Mouse (Mus musculus) kidney, adult 9 months (tissue): ENCODE data around the gene Capn1.

ENCODE experiments used
- DNase-seq: peaks from one replicate; pipeline ENCODE4 v3.0.0; 2022

Gene Capn1

GRCm38 (mm10) chr19:5988815-5989452 lies 26.8 kb downstream of the Capn1 start:
- peak; percentile 92 for DNase-seq

GRCm38 (mm10) chr19:5988027-5988814 lies 27.5 kb downstream of the Capn1 start:
- DNase-seq, result no peak

DNA sequence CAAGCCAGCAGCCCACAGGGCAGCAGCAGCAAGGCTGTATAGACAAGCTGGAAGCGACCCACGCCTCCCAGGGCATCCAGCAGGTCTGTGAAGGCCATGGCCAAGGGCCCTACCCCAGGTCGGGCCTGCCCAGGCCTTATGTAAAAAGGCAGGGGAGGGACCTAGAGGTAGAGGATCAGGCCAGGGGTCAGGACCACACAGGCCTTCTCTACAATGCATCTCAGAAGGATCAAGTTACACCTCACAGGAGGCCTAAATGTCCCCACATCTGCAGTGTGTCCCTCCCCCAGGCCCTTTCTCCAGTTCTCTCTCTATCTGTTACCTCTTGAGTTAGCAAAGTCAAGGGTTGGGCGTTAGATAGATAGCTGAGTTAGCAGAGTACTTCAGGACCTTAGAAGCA lies 29.7 kb downstream of the Capn1 start, which contains the start of gene Slc22a20:
Gene Slc22a20 (minus strand): TSS at position 101 of the 400 bp plus-strand sequence.
- DNase-seq, result no peak

GRCm38 (mm10) chr19:5980477-5980876 lies 35.2 kb downstream of the Capn1 start:
- DNase-seq, result no peak

DNA sequence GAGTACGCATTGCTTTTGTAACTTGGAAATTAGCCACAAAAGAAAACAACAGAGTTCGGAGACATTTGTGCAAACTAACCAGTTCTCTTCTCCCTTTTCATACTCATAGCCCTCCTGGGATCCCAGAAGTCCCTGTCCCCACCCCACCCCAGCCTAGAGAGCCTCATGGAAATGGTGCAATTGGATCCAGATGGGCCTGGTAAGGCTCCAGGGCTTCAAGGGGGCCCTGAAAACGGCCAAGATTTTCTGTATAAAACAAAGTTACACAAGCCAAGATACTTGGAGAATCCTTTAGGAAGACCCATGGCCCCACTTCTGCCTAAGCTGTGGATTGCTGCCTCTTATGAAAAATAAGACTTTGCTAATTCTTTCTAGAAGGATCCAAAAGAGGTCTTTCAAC lies 38.0 kb downstream of the Capn1 start:
- DNase-seq, result no peak

- DNase-seq, result no peak
Measured at GRCm38 (mm10) chr19:5975676-5976075, 40.0 kb downstream of the Capn1 start.

DNA sequence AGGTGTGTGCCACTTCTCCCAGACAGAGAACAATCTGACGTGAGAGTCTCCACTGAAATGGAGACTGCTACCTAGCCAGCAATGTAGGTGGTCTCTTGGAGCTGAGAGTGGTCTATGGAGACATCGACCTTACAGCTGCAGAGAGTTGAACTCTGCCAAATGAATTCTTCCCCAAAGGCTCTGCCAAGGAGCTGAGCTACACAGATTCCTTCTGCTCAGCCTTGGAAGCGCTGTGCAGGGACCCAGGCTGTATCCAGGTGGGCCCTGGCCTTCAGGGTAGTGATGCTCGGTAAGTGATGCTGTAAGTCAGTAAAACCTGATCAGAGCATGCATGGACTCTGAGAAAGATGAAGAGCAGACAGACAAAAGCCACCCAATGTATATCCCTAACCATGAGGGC lies 40.6 kb downstream of the Capn1 start:
- DNase-seq, result no peak

GRCm38 (mm10) chr19:5967664-5968063 lies 48.0 kb downstream of the Capn1 start:
- no peak for DNase-seq

DNA sequence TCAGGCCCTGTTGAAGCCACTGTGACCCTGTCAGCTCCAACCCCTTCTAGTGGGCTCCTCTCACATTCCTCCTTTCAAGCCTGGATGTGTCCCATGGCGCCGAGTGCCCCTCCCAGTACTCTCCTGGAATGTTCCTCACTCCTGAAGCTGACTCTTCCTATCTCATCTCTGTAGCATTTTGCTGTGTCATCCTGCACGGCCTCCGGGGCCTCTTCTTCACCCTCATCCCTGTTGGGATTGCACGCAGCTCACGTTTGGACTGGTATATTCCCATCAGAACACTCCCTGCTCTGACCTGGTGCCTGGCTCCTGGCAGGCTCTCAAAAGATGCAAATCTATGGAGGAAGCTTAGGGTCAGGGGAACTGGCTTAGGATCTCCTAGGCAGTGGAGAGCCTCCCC lies 48.9 kb downstream of the Capn1 start:
- DNase-seq, result no peak

- DNase-seq, result no peak
Measured at GRCm38 (mm10) chr19:5965910-5966309, 49.8 kb downstream of the Capn1 start.

- peak; percentile 84 for DNase-seq
Measured at GRCm38 (mm10) chr19:5965280-5965679, 50.4 kb downstream of the Capn1 start.

DNA sequence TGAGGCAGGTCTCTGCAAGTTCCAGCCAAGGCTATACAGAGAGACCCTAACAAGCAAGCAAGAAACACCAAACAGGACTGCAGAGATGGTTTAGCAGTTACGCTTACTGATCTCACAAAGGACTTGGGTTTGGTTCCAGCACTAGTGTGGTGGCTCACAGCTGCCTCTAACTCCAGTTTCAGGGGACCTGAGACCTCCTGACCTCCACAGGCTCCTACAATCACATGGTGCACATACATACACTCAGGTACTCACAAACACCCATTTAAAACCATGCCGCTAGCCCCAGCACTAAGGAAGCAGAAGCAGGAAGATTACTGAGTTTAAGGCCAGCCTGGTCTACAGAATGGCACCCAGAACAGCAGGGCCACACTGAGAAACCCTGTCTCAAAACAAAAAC lies 50.9 kb downstream of the Capn1 start:
- no peak for DNase-seq

DNA sequence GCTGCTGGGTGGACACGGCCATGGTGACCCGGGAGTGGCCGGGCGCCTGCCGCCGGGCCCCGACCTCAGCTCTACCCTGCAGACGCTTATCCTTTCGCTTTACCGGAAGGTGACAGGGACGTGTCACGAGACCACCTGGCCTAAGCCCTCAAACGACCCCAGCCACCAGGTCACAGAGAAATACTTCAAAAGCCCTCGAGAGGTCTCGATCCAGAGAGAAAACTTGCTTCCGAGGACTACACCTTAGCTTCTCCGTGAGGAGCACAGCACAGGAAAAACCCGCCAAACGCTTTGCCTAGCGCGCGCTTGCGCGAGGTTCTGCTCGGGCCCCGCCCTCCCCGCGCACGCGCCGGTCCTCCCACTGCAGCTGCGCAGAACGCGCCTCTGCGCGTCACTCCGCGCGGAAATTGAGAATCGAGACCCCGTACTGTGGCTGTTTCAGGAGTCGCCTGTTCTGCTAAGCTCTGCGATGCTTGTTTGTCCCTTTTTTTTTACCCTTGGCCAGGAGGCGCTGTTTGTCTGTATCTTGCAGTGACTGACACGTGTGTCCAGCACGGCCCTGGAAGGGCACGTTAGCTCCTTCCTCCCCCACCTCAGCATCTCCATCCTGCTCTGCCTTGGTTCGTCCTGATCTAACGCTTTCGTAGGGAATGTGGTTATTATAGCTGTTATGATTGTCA lies 51.7 kb downstream of the Capn1 start, which contains the start of gene Pola2:
Gene Pola2 (minus strand): TSS at position 320 of the 680 bp plus-strand sequence.
- peak; percentile 86 for DNase-seq

- no peak for DNase-seq
Measured at GRCm38 (mm10) chr19:5962651-5963050, 53.0 kb downstream of the Capn1 start.

GRCm38 (mm10) chr19:5957371-5957770 lies 58.3 kb downstream of the Capn1 start:
- no peak for DNase-seq

DNA sequence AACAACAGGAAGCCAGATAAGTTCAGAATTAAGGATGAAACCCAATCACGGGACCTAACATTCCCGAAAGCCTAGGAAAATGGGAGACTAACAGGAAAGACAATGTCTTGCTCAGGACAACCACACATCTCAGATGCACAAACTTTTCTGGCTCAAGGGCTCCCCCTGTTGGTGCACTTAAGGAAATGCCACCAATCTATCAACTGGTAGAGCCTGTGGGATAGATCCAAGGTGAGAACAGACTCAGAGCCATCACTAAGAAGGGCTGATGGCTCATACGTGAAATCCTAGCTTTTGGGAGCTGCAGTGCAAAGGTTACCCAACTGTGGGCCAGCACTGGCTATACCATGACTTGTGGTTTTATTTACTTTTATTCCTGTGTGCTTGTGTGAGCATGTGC lies 59.0 kb downstream of the Capn1 start:
- peak; percentile 82 for DNase-seq

DNA sequence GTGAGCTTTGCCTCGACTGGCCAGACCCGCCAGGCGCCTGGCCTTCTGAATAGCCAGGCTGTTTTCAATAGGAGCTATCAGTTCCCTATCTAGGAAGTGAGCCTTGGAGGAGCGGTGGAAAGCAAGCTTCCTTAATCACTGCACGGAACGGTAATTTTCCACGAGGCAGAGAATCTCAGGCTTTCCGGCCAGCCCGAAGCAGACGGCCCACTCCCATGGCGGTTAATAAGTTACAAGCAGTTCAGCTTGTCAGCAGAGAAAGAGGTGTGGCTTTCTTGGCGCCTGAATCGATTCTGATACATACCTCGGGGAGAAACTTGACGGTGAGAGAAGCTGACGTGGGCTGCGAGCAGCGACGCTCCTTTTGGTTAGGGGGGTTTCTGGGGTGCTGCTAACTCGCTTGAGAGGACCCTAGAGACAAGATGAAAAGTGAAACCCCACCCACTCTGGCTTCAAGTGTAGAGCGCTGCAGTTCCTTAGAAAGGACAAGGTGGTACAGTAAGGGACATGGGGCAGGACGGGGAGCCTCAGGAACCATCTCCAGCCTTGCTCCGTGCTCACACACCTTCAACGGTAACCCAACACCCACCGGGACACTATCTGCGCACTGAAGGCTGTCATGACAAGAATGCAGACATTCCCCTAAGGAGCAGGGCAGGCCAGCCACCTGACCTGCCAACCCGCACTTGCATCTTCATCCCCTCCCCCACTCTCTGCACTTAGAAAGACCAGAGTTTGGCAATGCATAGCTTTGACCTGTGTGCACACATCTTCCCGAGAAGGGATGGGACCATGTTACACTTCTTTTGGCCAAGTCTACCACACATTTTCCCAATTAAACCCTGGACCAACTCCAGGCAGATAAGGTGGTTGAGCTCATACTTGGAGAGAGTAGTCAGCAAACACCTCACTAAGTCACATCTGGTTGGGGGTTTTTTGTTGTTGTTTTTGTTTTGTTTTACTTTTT lies 59.7 kb downstream of the Capn1 start:
- peak; percentile 87 for DNase-seq

DNA sequence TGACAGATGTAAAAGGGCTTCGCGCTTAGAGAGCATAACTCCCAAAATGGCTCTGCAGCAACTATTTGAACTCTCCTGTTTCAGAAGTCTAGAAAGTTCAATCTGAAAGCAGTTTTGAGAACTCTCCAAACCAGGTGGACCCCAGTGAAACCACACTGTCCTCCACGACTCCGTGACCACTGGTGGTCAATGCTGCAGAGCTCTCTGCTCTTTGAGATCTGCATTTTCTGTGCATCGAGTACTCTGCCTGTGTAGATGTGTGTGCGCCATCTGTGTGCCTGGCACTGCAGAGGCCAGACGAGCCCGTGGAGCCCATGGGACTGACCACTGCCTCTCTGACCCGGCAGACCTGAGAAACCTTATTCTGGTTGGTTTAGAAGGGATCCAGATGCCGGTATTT lies 60.8 kb downstream of the Capn1 start:
- DNase-seq, result no peak

DNA sequence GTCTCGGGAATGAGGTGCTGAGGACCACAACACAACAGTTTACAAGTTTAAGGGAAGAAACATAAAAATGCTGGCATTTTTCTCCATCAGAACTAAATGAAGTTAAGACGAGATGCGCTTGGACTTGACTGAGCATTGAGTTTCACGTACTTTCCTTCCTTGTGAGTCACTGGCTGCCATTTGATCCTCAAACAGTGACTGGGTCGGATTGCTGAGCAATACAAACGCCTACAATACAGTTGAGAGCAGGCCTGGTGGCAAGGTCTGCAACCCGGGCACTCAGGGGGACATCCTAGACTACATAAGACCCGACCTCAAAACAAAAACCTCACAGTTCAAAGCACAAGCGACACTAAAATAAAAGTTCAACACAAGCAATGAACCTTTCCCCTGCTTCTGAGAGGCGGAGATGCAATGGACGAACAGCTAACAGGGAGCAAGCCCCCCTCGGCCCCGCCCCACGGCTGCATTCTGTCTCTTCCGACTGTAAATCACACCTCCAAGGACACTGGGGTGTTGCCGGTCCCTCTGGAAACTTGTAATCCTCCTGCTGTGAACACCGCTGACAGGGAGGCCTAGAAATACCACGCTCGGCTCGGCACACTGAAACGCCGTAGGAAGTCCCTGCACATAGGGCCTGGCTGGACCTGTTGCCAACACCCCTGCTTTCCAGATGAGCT lies 61.5 kb downstream of the Capn1 start:
- DNase-seq, result peak; percentile 33

DNA sequence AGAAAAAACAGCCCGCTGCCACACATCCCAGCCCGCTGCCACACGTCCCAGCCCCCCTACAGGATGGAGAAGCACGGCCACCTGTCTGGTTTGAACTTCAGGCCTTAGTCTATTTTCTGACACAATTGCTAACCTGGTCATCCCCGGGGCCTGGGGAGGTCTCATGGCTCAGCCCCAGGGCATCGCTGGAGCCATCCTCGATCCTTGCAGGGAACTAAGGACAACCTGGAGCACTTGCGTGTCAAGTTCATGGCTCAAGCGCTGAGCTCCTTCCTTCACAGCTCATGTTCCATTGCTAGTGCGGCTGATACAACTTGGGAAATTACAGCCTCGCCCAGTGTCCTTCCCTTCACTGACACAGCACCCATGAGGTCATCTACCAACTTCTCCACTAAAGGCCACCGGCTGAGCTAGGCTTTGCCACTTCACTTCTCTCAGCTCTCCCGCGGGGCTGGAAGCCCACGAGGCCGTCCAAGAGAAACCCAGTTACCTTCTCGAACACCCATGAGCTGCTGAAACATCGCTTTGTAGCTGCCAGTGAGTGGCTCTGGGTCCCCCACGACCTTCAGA lies 62.4 kb downstream of the Capn1 start:
- no peak for DNase-seq

- peak; percentile 87 for DNase-seq
Measured at GRCm38 (mm10) chr19:5952071-5952691, 63.5 kb downstream of the Capn1 start.
